Mouse (Mus musculus): ENCODE results near the gene Atp5l. TPM values are rescaled to one million over a fixed set of nuclear protein-coding genes. Genes with fewer than 3 reads are reported as not detected.

The Atp5l gene
- total RNA-seq, 2 experiments from 2014 or later: 605 to 637 TPM

- DNase-seq: no peak
Measured at GRCm38 (mm10) chr9:44897024-44897423, 23.5 kb downstream of the Atp5l start.

- DNase-seq: no peak
Measured at GRCm38 (mm10) chr9:44892664-44893063, 27.9 kb downstream of the Atp5l start.

GRCm38 (mm10) chr9:44891210-44891609 lies 29.3 kb downstream of the Atp5l start:
- no peak for DNase-seq

- no peak for DNase-seq
Measured at GRCm38 (mm10) chr9:44890122-44890521, 30.4 kb downstream of the Atp5l start.

GRCm38 (mm10) chr9:44888114-44888624 lies 32.4 kb downstream of the Atp5l start:
- DNase-seq: no peak

DNA sequence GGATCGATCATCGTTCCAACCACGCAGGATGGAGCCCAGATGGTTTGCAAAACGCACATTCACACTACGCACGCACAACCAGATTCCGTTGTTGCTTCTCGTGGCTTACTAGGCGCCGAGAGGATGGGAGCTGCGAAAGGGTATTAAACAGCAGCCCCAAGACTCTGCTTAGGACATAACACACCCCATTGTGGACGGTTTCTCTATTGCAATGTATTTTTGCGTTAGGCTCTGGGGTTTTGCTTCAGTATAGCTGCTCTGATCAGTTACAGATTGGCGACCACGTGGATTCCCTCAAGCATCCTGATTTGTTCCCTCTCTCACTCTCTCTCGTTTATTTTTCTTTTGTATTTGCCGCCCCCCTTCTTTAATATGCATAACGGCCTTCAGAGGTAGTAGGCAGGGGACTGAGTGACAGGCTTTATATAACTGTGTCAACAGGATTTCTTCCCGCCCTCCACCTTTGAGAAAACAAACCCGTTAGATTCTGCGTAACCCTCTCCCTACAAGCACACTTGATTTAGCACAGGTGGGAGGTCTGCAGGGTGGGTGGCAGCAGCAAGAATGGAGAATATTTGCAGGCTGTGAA lies 37.5 kb downstream of the Atp5l start:
- DNase-seq: no peak

- peak; percentile 49 to 59 for DNase-seq
Measured at GRCm38 (mm10) chr9:44882436-44882980, 38.0 kb downstream of the Atp5l start.

DNA sequence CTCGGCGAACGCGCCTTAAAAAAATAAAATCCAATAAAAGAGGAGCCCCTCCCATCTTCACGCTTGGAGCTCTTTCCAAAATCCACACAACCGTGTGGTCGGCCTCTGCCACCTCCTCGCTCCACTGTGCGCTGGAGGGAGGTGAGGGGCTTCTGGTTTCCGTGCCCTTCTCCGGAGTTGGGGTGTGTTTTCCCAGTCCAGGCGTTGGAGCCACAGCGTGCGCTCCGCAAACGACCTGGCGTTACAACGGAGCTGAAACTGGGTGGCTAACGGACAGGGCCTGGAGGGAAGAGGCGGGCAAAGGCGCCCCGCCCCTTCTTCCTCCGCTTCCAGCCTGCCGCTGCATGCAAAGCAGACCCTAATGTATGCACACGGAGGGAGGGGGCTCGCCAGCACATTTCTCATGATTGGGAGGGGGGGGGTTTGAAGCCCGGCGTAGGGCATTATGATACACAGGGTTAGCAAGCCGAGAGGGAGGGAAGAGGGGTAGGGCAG lies 38.6 kb downstream of the Atp5l start:
- DNase-seq: peak; percentile 84 to 89

DNA sequence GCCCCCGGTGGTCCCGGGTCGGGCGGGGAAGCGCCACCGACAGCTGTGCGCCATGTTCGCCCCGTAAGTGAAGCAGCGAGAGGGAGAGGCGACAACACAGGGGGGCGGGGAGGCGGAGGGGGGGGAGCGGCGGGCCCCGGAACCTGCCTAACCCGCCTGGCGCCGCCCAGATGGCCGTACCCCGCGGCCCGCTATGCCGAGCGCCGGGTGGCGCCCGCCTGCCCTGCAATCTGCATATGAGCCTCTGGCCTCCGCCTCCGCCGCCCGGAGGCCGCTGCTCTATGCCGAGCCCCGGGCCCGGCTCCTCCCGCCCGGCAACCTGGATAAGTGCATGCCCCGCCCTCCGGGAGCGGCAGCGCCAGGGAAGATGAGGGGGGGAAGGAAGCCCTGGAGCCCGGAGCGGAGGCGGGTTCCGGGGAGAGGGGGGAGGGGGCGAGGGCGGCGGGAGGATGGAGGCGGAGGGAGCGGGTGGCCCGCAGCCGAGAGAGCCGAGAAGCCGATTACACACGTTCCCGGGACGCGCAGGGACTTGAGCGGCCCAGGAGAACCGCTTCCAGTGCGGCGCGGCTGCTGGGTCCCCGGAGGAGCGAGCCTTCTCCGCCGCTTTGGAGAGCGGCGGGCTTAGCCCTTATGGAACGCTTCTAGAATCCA lies 39.2 kb downstream of the Atp5l start, which contains the start of gene Kmt2a:
TSS of gene Kmt2a (minus strand) at position 76 of the 651 bp plus-strand sequence.
- peak; percentile 98 to 99 for DNase-seq

DNA sequence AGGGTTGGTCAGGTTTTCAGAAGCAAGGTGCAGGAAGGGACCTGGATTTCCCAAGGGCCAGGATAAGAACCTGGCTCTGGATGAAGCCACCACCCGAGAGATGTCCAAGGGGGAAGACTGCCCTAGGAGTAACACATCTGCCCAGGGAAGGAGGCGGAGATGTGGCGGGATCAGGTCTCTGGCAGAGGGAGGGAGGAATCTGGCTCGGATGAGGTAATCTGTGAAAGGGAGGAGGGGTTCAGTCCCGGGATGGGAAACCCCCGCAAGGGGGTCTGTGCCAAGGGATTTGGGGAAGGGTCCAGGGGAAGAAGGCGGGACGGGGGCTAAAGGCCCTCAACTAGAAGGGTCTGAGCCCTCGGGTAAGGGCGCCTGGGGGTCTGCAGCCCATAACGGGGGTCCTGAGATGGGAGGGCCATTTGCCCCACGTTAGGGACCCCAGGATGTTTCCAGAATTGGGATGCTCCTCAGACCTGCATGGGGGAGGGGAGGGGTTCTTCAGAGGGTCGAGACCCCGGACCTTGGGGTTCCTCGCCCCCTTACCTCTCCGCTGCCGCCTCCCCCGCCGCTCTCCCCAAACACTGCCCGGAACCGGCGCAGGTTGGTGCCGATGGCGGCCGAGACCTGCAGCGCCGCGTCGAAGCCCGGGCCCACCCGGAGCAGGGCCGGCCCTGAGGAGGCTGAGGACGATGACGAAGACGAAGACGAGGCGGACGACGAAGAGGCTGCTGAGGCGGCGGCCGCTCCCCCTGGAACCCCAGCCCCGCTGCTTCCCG lies 40.0 kb downstream of the Atp5l start:
- peak in 1 of 2 experiments; percentile 48 for DNase-seq

DNA sequence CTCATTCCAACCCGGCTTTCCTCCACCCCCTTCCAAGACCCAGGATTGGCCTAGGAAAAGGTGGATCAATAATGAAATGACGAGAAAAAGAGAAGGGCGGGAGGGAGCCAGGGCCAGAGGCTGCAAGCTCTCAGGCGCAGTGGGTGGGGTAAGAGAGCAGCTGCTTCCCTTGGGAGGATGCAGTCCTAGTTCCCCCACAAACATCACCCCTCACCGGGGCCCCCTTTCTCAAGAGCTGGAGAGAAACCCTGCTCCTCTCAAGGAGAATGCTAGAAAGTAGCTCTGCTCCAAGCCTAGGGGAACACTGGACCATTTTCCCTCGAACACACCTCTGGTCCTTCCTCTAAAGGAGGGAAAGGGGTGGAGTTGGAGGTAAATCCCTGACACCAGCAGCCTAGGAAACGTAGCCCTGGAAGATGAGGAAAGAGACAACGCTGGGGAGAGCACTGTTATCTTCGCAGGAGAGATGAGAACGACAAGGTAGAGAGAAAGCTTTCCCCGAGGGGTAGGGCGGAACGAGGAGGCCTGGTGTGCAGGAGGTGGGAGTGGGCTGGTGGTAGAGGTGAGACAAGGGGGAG lies 40.8 kb downstream of the Atp5l start:
- no peak for DNase-seq

DNA sequence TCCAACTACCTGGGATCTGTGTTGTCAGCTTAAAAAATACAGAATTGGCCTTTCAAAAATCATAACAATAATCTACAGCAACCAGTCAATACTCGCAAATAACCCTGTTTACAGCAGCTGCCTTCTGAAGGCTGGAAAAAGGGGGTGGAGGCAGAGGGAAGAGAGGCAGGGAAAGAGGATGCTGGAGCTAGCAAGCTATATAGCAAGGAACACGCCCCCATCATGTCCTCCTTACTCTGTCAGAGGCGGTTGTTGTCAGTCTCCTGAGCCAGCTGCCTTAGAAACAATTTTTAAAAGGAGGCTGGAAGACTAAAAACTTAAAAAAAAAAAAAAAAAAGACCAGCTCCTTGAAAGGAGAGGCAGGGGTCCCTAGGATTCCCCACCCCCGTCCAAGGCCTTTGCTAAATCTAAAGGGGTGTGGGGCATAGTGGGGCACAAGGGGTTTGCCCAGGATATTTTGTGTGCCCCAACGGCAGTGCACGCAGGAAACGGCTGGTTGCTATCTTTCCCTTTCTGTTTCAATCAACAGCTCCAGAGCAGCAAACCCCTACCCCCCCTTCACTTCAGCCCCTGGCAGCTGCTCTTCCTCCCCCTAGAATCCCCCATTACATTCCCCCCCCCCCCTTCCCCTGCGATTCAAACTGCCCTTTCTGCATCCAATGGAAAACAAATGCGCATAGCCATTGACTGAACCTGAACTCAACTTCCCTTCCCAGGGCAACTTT lies 41.6 kb downstream of the Atp5l start:
- DNase-seq: no peak

GRCm38 (mm10) chr9:44877686-44878085 lies 42.9 kb downstream of the Atp5l start:
- DNase-seq: no peak

DNA sequence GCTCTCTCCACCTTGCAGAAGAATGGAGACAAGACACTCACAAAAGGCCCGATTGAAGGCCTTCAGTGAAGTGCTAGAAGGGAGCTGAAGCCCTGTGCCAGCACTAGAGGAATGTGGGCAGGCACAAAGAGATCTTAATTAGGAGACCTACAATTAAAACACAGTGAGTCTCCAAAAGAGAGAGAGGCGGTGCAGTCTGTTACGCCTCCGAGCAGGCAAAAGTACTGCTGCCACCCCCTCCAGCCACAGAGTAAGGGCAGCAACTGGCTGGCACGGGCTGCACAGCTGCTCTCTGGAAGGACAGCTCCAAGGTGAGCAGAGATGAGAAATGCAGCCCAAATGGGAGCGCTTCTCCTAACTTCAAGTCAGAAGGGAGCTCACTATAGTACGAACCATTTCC lies 45.1 kb downstream of the Atp5l start:
- DNase-seq: peak; percentile 74 to 79

- no peak for DNase-seq
Measured at GRCm38 (mm10) chr9:44874198-44874597, 46.3 kb downstream of the Atp5l start.

DNA sequence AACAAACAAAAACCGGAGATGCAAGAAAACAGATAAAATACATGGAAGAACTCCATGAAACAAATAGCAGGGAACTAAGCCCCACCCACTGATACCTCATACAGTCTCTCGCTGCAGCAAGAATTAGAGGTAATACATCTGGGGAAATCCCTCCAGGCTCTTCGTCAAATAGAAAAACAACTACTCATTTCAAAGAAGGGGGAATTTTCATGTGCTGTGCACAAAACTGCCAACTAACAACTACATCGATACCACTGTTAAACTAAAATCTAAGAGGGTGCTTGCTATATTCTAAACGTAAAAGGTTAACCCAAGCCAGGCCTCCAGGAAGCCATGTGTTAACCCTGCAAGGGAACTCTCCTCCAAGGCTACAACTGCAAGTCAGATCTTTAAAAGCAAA lies 46.9 kb downstream of the Atp5l start:
- DNase-seq: no peak

DNA sequence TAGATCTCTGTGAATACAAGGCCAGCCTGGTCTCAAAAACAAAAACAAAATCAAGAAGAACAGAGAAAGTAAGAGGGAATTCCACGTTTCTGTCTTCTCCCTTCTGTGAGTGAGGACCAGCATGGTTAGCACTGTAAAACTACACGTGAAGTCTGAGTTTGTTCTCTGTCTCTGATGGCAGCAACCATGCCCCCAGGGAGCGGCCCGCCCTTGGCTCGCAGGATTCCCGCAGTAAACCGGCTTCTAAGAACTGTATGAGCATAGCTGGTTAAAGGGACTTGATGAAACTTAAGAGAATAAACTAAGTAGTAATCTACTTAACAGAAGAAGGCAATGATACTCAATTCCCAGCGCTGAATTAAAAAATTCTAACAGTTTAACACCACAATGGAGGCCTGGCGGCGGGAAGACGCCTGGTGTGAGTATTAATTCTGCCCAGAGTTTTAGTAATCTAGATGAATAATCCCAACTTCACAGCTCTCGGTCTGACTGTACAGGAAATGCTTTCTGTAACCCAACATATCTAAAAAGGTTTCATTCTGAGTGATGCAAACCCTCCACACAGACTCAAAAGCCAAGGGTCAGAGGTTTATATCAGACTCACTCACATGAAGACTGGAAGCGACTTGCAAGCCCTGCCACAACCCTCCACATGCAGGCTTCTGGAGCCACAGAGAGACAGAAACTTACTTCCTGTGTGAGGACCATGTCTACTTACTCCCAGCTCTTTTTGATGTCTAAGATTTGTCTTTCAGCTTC lies 52.0 kb downstream of the Atp5l start:
- DNase-seq: no peak

DNA sequence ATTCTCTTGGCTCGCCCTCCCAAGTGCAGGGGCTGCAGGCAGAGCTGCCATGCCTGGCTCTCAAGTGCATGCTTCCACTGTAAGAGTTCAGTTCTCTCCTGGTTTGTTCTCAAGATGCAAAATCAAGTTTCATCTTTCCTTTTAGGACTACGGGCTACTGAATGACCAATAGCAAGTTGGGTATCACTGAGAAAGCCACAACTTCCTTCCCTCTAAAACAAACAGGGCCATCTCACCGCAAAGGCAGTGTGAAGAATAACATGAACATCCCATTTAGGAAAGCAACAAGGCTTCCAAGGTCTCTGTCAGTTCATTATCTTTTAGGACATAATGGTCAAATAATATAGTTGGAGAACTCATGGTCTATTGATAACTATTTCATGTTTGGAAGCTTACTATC lies 52.9 kb downstream of the Atp5l start:
- no peak for DNase-seq

DNA sequence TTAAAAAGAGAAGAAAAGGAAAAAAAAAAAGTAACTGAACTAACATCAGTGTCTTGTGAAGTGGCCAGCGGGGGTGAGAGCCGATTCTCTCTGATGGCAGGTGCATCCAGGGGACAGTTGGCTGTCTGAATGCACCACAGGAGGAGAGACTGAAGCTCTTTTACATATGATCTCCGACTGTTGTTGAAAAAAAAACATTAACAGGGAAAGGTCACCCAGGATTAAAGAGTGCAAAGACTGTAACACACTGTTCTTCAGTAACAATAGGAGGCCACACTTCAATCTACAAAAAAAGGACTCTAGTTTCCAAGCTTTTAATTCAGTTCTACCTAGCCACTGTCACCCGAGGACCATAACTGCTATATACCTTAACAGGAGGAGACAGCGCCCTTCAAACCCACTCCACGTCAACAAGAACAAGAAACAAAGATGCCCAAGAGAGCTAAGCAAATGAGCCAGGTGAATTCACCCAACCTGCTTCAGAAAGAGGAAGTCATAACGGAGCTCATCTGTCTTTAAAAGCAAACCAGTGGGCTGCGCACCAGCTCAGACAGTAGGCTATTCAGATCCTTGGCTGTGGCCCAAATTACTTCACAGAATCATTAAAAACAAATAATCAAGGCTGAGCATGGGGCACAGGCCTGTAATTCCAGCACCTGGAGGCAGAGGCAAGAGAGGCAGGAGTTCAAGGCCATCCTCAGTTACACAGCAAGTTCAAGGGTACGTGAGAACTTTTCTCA lies 53.9 kb downstream of the Atp5l start:
- DNase-seq: no peak
